Mouse (Mus musculus) midbrain, embryonic 10.5 days (tissue): ENCODE data around the gene Erc2. TPM values are rescaled to one million over a fixed set of nuclear protein-coding genes. Genes with fewer than 3 reads are reported as not detected.
"Not testable (repeated sequence)": the region's sequence is repeated elsewhere in the genome, so short reads cannot be mapped to it uniquely, and the experiment has no call there.

Experiments
- DNase-seq: peaks from one replicate; pipeline ENCODE4 v3.0.0-alpha.2; 2017; ENCODE audit warnings: low spot score
- H3K27ac ChIP-seq: fragments of 300-500 bp; sonication (generic); replicated peaks from 2 replicates; pipeline ENCODE4 v1.5.1; 2016; ENCODE audit warnings: mild to moderate bottlenecking
- H3K27me3 ChIP-seq: fragments of 300-500 bp; sonication (generic); 2 replicates; pipeline ENCODE4 v1.6.1; 2016; ENCODE audit warnings: low read depth, mild to moderate bottlenecking; ENCODE audit not compliant: poor library complexity, severe bottlenecking
- H3K36me3 ChIP-seq: fragments of 300-500 bp; sonication (generic); 2 replicates; pipeline ENCODE4 v1.6.1; 2016; ENCODE audit warnings: mild to moderate bottlenecking, moderate library complexity
- H3K4me1 ChIP-seq: fragments of 300-500 bp; sonication (generic); 2 replicates; pipeline ENCODE4 v1.6.1; 2016
- H3K4me3 ChIP-seq: fragments of 300-500 bp; sonication (generic); 2 replicates; pipeline ENCODE4 v1.5.1; 2016; ENCODE audit warnings: mild to moderate bottlenecking, moderate library complexity
- H3K9me3 ChIP-seq: fragments of 300-500 bp; sonication (generic); replicated peaks from 2 replicates; pipeline ENCODE4 v1.6.1; 2016; ENCODE audit warnings: mild to moderate bottlenecking
- WGBS: fragments of 180-500 bp; shearing (Covaris S2); methylation state at CpG from one replicate; pipeline ENCODE4 v1.1.7; 2016; 5-methylcytosine and 5-hydroxymethylcytosine counted together
- polyA plus RNA-seq: library from polyadenylated mRNA; unstranded; fragments of >200 nt; fragmentation: Nextera tagmentation; extraction: Ambion mirVana; gene quantifications from 2 replicates; pipeline ENCODE4 v1.2.1, GENCODE M21; 2016

The Erc2 gene
- polyA plus RNA-seq: 9.2 and 13.8 TPM in 2 replicates

GRCm38 (mm10) chr14:27622176-27622922 is at the start of gene Erc2:
Gene Erc2 (plus strand): TSS chr14:27622428.
- Histone ChIP-seq H3K27me3 (peaks cover 25% of the 10 kb centered on the region), H3K36me3 (0 out of 2 replicates have a peak, but pooled peaks cover 3% of the 10 kb centered on the region), H3K4me1 (peaks cover 17% of the 10 kb centered on the region), H3K4me3 (peak within 1 kb of the TSS; percentile 82), H3K9me3 (no peaks in the 10 kb centered on the region), H3K27ac (peak within 1 kb of the TSS; percentile 90)
- DNase-seq: peak; percentile 87
- WGBS: under 1% methylated on average over 68 of the region's 78 CpGs

- H3K4me1 ChIP-seq: no peaks in the 10 kb centered on the region
- H3K27me3 ChIP-seq: no peaks in the 10 kb centered on the region
- no peak overlapping the region for H3K4me3 ChIP-seq
- 86% methylated on average over 2 of the region's 2 CpGs for whole genome bisulfite sequencing
- H3K36me3 ChIP-seq: no peaks in the 10 kb centered on the region
- H3K27ac ChIP-seq: no peak overlapping the region
- no peak for DNase-seq
- peaks cover 9% of the 10 kb centered on the region for H3K9me3 ChIP-seq
These were observed 43.8 kb upstream of the Erc2 start for GRCm38 (mm10) chr14:27578443-27578842.

- DNase-seq, H3K27ac ChIP-seq, H3K4me1 ChIP-seq, H3K4me3 ChIP-seq, H3K36me3 ChIP-seq, H3K27me3 ChIP-seq, H3K9me3 ChIP-seq: not testable (repeated sequence)
These were observed 32.6 kb upstream of the Erc2 start for GRCm38 (mm10) chr14:27589616-27590015.

GRCm38 (mm10) chr14:27592163-27592562 is 30.1 kb upstream of the Erc2 start:
- H3K27ac ChIP-seq: no peak overlapping the region
- H3K27me3 ChIP-seq: no peaks in the 10 kb centered on the region
- no peak for DNase-seq
- peaks cover 5% of the 10 kb centered on the region; the same call in 1 of the 2 replicates for H3K9me3 ChIP-seq
- WGBS: 87% methylated on average over 7 of the region's 7 CpGs
- no peak overlapping the region for H3K4me3 ChIP-seq
- no peaks in the 10 kb centered on the region for H3K4me1 ChIP-seq
- no peaks in the 10 kb centered on the region for H3K36me3 ChIP-seq

GRCm38 (mm10) chr14:27596265-27596664 is 26.0 kb upstream of the Erc2 start:
- no peaks in the 10 kb centered on the region for H3K27me3 ChIP-seq
- peaks cover 5% of the 10 kb centered on the region; the same call in 1 of the 2 replicates for H3K9me3 ChIP-seq
- H3K4me3 ChIP-seq: no peak overlapping the region
- no peak overlapping the region for H3K27ac ChIP-seq
- H3K36me3 ChIP-seq: no peaks in the 10 kb centered on the region
- 7% methylated on average over 7 of the region's 7 CpGs for WGBS
- H3K4me1 ChIP-seq: no peaks in the 10 kb centered on the region
- DNase-seq: peak; percentile 76

GRCm38 (mm10) chr14:27602136-27602535 is 20.1 kb upstream of the Erc2 start:
- no peaks in the 10 kb centered on the region for H3K36me3 ChIP-seq
- H3K4me1 ChIP-seq: no peaks in the 10 kb centered on the region
- H3K27ac ChIP-seq: no peak overlapping the region
- H3K9me3 ChIP-seq: no peaks in the 10 kb centered on the region
- no peak for DNase-seq
- H3K27me3 ChIP-seq: no peaks in the 10 kb centered on the region
- 79% methylated on average over 13 of the region's 13 CpGs for WGBS
- no peak overlapping the region for H3K4me3 ChIP-seq

- H3K27ac ChIP-seq: no peak overlapping the region
- H3K4me3 ChIP-seq: no peak overlapping the region
- no peaks in the 10 kb centered on the region for H3K27me3 ChIP-seq
- no peaks in the 10 kb centered on the region for H3K4me1 ChIP-seq
- H3K9me3 ChIP-seq: no peaks in the 10 kb centered on the region
- 92% methylated on average over 3 of the region's 3 CpGs for WGBS
- no peak for DNase-seq
- H3K36me3 ChIP-seq: no peaks in the 10 kb centered on the region
These were observed 14.8 kb upstream of the Erc2 start for GRCm38 (mm10) chr14:27607419-27607818.

GRCm38 (mm10) chr14:27613766-27614165 is 8.5 kb upstream of the Erc2 start:
- 84% methylated on average over 5 of the region's 5 CpGs for WGBS
- no peak overlapping the region for H3K4me3 ChIP-seq
- DNase-seq: no peak
- no peaks in the 10 kb centered on the region for H3K27me3 ChIP-seq
- H3K9me3 ChIP-seq: no peaks in the 10 kb centered on the region
- no peaks in the 10 kb centered on the region for H3K36me3 ChIP-seq
- no peak overlapping the region for H3K27ac ChIP-seq
- H3K4me1 ChIP-seq: no peaks in the 10 kb centered on the region

GRCm38 (mm10) chr14:27617286-27617685 is 4.9 kb upstream of the Erc2 start:
- Histone ChIP-seq H3K4me3 (no peak overlapping the region), H3K36me3 (no peaks in the 10 kb centered on the region), H3K4me1 (no peaks in the 10 kb centered on the region), H3K9me3 (no peaks in the 10 kb centered on the region), H3K27ac (no peak overlapping the region), H3K27me3 (peaks cover 10% of the 10 kb centered on the region; the same call in 1 of the 2 replicates)
- no peak for DNase-seq
- WGBS: 85% methylated on average over 3 of the region's 3 CpGs

- peak; percentile 12 for DNase-seq
- Histone ChIP-seq H3K36me3 (no peaks in the 10 kb centered on the region), H3K9me3 (no peaks in the 10 kb centered on the region), H3K27ac (no peak overlapping the region), H3K27me3 (peaks cover 25% of the 10 kb centered on the region), H3K4me1 (peaks cover 17% of the 10 kb centered on the region), H3K4me3 (peak overlapping the region; percentile 82)
- 49% methylated on average over 8 of the region's 8 CpGs for WGBS
These were observed 652 bp upstream of the Erc2 start for GRCm38 (mm10) chr14:27621576-27621975.

- WGBS: 4% methylated on average over 6 of the region's 6 CpGs
These were observed 643 bp downstream of the Erc2 start for GRCm38 (mm10) chr14:27622923-27623219.

GRCm38 (mm10) chr14:27623368-27623767 is 1.1 kb downstream of the Erc2 start:
- Histone ChIP-seq H3K27ac (no peak overlapping the region; the same call in 1 of the 2 replicates), H3K4me1 (peaks cover 17% of the 10 kb centered on the region), H3K9me3 (no peaks in the 10 kb centered on the region), H3K4me3 (peak overlapping the region; percentile 82), H3K27me3 (peaks cover 25% of the 10 kb centered on the region), H3K36me3 (0 out of 2 replicates have a peak, but pooled peaks cover 3% of the 10 kb centered on the region)
- peak; percentile 44 for DNase-seq
- 5% methylated on average over 10 of the region's 10 CpGs for WGBS

More at GRCm38 (mm10) chr14:27622923-27623219, 643 bp downstream of the Erc2 start:
- no peaks in the 10 kb centered on the region for H3K9me3 ChIP-seq
- no peak for DNase-seq
- peaks cover 25% of the 10 kb centered on the region for H3K27me3 ChIP-seq
- peak overlapping the region; percentile 82 for H3K4me3 ChIP-seq
- H3K36me3 ChIP-seq: 0 out of 2 replicates have a peak, but pooled peaks cover 3% of the 10 kb centered on the region
- H3K27ac ChIP-seq: peak overlapping the region; percentile 90
- peaks cover 17% of the 10 kb centered on the region for H3K4me1 ChIP-seq

- 82% methylated on average over 10 of the region's 10 CpGs for WGBS
- H3K27ac ChIP-seq: no peak overlapping the region
- 0 out of 2 replicates have a peak, but pooled peaks cover 3% of the 10 kb centered on the region for H3K36me3 ChIP-seq
- H3K27me3 ChIP-seq: peaks cover 10% of the 10 kb centered on the region
- H3K4me1 ChIP-seq: peaks cover 27% of the 10 kb centered on the region
- no peak for DNase-seq
- no peak overlapping the region for H3K4me3 ChIP-seq
- no peaks in the 10 kb centered on the region for H3K9me3 ChIP-seq
These were observed 6.5 kb downstream of the Erc2 start for GRCm38 (mm10) chr14:27628701-27629100.
